Mouse (Mus musculus): ENCODE results near the gene Trank1.

Gene Trank1

DNA sequence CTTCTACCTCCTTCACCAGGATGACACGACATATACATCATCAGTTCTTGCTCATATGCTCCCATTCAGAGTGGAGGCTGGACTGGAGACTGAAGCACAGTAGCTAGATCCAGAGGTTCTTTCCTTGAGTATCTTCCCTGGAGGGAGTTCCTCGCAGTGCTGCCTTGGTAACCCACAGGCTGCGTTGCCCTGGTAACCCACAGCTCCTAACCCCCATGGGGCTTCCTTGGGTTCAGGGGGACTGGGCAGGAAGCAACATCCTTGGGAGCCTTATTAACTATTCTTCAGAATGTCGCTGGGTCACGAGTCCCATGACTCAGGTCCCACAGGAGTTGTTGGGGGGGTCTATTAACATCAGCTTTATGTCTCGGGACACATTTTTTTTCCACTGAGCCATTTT is 113.6 kb downstream of the Trank1 start:
- DNase-seq (ENCODE audit: low spot score), result no peak

GRCm38 (mm10) chr9:111425952-111426351 is 114.4 kb downstream of the Trank1 start:
- no peak for DNase-seq (ENCODE audit: low spot score)

- no peak for DNase-seq (ENCODE audit: low spot score)
Measured at GRCm38 (mm10) chr9:111427891-111428555, 116.5 kb downstream of the Trank1 start.

GRCm38 (mm10) chr9:111428698-111429362 is 117.3 kb downstream of the Trank1 start:
- no peak for DNase-seq (ENCODE audit: low spot score)

GRCm38 (mm10) chr9:111429363-111429750 is 117.8 kb downstream of the Trank1 start:
- no peak for DNase-seq (ENCODE audit: low spot score)

DNA sequence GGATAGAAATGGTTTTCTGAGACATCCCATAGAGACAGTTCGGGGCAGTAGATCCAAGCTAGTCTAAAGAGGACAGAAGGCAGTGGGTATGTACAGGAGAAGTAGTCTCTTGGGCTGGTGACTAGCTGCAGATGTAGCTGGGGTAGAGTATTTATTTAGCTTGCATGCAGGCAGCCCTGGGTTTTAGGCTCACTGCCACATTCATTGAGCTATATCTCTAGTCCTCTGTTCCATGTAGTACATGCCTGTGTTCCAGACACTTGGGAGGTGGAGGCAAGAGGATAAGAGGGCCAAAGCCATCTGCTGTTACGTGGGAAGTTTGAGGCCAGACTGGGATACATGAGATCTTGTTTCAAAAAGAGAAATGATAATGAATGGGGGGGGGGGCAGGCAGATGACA is 123.9 kb downstream of the Trank1 start:
- DNase-seq (ENCODE audit: low spot score), result no peak

DNA sequence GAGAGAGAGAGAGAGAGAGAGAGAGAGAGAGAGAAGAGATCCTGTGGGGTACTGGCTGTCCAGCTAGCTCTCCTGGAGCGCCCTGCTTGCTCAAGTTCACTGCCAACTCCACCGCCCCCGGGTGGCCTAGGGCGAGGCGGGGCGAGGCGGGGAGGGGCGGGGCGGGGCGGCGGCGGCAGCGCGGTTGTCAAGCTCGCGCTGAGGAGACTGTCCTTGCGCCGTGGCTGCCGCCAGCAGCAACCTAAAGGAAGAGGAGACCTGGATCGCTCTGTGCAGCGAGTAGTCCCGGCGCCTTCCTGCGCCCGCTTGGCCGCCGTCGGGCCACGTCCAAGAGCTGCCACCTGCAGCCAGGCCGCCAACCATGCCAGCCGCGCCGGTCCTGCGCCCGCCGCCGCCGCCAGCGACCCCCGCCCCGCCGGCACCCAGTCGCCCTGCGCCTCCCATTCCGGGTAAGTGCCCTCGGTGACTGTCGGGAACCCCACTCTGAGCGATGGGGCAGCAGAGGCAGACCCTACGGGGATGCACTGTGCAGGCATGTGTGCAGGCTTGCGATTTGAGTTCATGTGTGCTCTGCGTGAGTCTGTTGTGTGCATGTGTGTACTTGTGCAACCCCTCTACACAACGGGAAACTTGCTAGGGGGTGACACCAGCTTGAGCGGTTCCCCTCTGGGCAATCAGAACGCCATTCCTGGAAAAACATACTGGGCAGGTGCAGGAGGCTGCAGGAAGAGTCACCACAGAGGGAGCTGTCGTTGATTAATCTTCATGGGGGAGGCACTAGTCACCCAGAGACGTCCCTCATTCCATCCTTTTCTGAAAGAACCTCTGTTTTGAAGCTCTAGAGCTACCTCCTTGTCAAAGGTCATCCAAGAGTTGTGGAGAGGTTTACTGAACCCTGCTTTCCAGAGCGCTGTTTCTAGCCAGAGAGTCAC is 127.6 kb downstream of the Trank1 start, which contains the start of gene Dclk3:
Gene Dclk3 (plus strand): TSS at position 178 of the 932 bp plus-strand sequence.
- DNase-seq (ENCODE audit: low spot score), result peak; percentile 22

- DNase-seq (ENCODE audit: low spot score), result no peak
Measured at GRCm38 (mm10) chr9:111439836-111440201, 128.3 kb downstream of the Trank1 start.

DNA sequence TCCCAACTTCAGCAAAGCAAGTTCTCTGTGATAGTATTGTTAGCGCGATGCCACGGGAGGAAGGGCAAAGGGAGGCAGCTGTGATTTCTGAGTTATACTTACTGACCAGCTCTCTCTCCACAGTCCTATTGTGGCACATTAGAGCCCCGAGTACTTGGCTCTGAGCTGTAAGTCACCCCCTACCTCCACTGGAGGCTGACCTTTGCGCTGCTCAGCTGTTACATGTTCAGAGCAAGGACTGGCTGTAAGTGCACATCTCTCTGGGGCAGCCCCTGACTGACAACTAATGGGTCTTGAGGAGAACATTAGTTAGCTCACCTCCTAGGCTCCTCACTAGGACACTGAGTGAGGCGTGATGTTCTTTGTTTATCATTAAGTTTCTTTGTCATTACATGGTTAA is 128.9 kb downstream of the Trank1 start:
- no peak for DNase-seq (ENCODE audit: low spot score)

DNA sequence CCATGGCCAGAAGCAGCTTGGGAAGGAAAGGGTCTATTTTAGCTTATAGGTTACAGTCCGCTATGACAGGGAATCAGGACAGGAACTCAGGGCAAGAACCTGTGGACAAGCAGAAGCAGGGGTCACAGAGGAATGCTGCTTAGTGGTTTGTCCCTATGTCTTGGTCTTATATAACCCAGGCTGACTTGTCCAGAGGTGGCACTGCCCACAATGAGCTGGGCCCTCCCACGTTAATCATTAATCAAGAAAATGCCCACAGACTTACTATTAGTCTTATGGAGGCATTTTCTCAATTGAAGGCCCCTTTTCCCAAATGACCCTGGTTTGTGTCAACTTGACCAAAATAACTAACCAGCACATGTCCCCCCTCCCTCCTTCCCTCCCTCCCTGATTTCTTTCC is 129.6 kb downstream of the Trank1 start:
- no peak for DNase-seq (ENCODE audit: low spot score)
